Mouse (Mus musculus) ovary, postnatal 14 days (tissue): ENCODE measurements at regions not wholly inside any gene's neighbourhood (a gene's known extent, or its start where the extent isn't known, plus 50 kb on each side); places are given as distances from the start of the nearest gene placed in this dataset.

Source experiments
- DNase-seq: peaks from one replicate; pipeline ENCODE4 v3.0.0; 2022; ENCODE audit warnings: low spot score

DNA sequence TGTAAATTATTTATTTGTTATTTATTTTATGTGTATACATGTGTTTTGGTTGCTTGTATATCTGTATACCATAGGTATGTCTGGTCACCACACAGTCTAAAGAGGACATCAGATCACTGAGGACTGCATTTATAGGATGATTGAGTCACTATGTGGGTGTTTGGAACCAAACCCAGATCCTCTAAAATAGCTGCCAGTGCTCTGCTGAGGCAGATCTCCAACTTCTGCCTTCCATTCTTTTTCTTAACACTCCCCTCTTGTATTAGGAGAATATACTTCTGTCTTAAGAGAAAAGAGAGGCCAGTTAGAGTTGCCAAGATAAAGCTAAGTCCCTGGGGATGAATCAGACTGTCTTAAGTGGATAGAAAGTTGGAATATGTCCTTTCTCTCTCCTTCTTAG, 424.2 kb downstream of the Cntn6 start:
- no peak for DNase-seq

DNA sequence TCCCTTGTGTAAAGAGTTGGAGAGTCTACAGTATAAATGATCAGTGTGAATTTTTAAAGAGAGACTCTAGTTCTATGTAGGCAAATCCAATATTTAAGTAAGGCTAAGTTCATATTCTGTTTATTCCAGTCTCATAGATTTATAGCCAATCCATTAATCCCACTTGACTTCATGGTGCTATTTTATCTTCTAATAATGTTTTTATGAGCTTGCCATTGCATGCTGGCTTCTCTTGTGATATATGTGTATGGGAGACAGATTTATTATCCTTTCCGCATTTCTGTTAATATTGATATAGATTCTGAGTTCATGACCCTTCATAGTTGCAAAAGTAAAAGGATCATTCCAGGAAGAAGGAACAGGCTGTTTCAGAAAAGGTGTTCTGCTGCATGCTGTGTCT, 430.0 kb downstream of the Cntn6 start:
- DNase-seq: no peak

DNA sequence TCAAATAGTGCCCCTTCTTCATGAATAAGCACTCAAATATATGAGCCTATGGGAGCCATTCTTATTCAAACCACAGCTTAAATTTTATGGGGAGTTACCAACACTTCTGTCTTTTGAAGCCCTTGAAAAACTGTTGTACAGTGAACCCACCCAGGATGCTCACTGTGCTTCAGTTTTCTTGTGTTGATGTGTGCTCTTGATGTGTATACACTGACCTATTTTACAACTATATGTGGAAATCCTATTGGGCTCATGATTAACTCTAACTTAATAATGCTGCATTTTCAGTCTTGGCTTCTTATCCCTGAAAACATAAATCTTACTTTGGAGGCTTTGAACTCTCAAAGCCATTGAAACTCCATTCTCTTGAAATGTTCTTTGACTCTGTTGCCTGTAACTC, 433.5 kb downstream of the Cntn6 start:
- no peak for DNase-seq

DNA sequence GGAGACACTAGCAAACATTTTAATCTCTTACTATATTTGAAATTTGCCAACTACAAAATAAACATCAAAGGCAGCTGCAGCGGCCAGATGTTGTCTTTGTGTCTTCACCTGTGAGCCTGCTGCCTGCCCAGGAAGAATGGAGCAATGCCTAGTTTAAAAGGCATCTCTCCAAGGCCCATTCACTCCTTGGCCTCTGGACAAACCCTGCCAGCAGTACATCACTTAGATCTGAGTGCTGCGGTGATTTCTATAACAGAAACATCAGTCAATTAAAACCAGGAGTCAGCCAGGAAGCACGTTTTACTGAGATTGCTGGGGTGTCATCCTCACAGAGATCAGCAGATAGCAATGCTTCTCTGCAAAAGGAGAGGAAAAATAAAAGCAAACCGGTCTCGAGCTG, 437.7 kb downstream of the Cntn6 start:
- DNase-seq: no peak

DNA sequence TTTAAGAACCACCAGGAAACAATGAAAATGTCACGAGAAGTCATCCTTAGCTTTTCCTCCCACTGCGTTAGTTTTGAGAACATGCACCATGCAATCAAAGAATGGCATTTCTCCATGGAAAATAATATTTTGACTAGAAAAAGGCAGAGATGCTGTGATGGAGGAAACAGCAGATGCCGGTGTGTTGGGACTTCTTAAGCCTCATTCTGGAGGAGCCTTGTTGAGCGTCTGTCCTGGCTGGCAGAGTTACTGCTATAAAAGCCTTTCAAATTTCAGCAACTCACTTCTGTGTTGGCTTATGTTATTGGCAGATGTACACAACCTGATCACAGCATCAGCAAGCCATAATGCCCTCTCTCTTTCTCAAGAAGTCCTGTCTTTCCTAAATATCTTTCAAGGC, 439.6 kb downstream of the Cntn6 start:
- DNase-seq: no peak

DNA sequence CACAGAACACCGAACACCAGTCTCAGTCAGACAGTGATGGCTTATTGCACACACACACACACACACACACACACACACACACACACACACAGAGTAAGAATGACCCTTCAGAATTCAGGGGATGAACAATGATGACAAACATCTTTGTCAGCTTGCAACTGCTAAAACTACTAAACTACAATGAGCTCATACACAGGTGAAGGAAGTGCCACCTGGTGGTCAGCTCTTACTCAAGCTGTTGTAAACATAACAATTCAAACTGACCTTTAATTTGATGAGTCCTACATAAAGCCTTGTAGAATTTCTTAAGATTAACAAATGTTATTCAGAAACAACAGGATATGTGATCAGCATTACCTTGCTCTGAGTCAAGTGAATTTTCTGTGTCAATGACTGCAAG, 446.5 kb downstream of the Cntn6 start:
- DNase-seq: no peak

DNA sequence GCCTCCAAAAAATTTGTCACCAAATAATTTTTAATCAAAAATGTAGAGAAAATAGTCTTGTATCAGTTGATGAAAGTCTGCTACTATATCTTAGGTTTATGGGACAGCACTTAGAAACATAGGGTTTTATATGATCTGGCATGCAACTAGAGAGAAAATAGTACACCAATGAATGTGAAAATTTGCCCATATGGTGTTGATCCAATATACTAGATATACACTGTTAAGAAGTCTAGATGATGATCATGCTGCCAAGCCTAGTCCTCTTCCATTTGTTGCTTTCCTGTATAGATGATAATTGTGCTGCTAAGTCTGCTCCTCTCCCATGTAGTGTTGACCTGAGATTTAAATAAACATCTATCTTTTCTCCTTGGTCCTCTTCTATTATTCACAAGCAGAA, 481.9 kb downstream of the Cntn6 start:
- no peak for DNase-seq

DNA sequence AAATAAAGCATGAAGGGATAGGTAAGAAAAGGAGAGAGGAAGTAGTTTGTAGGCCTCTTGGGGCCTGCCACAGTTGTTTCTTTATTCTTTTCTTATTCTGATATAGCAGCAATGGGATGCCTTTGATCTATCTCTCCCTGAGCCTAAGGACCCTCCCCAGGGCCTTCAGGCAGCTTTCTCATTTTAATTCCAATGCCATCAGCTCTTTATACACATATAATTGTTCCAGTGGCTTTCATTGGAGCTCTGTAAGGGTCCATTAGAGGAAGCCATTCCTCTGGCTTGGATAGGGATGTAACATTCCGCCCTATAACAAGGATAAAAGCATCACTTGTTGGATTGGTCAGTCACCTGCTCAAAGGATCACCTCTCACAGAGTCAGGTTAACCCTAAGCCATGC, 491.6 kb downstream of the Cntn6 start:
- no peak for DNase-seq

DNA sequence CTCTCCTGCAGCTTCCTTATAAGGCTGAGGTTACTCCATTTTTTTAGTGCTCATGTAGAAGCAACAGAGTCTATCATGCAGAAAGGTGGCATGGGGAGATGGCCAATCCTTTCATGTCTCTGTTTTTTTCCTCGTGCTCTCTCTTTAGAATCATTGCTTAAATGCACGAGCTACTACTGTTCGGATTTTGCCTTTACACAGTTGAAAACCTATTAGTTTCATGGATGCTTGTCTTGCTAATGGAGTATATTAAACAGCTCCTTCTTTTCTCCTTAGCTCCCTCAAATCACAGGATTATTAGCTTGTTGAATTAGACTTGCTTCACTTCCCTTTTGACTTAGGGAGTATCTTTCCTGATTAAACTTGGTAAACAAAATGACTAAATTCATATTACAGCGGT, 497.3 kb downstream of the Cntn6 start:
- no peak for DNase-seq

DNA sequence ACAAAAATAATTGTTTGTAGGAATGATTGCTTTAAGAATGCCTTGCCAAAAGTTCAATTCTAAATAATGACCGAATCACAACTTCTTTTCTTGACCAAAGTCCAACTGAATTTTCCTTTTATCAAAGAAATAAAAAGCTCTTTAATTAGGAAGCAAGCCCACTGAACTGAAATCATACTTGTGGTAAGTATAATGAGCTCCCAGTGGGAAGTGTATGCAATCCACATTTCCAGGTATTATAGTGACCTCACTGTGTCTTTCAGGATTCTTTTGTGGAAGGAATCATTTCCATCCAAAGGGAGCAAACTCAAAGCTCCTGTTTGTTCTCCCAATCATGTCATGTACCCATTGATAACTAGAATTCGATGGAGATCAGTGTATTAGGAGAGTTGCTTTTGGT, 497.8 kb downstream of the Cntn6 start:
- no peak for DNase-seq

DNA sequence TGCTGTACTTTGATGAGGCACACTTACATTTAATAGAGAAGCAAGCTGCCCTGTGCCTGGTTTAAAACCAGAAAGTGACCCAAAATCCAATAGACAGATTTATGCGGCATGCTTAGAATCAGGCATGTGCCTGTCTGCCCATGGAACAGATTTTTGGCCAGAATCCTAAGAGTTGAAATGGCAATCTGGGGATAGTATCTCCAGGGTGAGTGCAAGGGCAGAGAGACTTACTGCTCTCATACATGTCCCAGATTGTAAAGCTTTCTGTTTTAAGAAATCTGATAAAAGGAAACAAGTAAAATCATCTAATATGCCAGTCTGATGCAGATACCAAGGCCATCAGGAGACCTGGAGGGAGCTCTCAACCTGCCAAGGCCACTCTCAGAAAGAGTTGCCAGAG, 507.0 kb downstream of the Cntn6 start:
- no peak for DNase-seq

DNA sequence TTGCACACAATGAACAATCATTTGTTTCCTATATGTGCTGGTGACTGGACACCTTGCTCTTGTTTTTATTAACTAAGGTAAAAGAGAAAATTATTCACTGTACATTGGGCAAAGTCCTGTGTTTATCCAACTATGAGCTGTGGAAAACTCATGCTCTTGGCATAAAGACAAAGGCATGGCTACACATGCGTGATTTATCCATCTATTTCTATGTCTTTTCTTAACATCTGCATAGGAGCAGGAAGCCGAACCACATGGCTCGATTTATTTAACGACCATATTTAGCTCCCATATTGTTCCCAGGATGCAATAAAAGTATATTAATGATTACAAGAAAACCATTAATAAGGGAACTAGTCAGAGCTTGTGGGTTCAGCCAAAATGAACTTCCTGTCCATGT, 528.1 kb downstream of the Cntn6 start:
- no peak for DNase-seq

DNA sequence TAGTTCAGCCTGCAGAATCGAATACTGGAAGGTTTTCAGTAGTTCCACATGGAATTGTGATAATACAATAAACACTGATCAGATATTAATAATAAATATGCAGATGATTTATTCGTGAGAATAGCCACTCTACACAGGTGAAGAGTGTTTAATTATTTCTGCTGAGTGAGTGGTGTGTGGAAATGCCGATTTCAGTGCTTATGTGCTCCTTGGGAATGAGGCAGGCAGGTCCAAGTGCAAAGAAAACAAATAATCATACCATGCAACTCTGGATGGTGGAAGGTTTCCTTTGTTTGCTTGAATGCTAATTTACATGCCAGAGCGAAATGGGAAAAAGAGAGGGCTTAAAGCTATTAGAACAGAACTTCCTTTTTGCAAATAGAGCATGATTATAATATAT, 528.6 kb downstream of the Cntn6 start:
- no peak for DNase-seq

DNA sequence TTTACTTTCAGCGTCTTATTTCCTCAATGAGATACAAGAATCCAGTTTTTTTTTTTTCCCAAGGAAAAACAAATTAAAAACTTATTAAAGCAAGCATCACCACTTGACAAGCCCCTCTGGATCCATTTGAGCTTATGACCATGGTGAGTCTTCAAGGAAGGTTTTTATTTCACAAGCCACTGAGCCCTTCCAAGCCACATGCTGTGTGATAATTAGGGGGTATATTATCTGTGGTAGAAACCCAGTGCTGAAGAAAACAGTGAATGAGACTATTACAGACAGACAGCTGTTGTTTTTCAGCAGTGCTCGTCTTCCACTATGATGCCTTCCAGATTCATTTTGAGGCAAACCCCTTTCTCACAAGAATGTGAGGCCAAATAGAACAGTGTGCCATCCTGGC, 573.6 kb downstream of the Cntn6 start:
- no peak for DNase-seq

DNA sequence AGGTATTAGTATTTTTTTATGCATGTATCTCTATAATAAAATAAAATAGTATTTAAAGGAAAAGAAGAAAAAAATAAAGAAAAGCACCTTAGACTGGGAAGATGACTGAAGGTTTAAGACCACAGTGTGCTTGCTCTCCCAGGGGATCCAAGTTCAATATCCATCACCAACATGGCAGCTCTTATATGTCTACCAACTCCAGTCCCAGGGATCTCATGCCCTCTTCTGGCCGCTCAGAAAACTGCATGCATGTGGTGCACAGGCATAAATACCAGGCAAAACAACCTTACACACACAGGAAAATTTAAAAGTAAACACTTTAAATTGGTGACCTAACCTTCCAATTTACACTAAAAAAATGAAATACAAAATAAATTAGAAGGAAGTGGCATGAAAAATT, 586.6 kb upstream of the Cntn4 start:
- DNase-seq: peak; percentile 11
